8 mouse cellular contexts compared by ENCODE assay signal in genomic region chr11:33162998-33163506, GRCm38 (mm10). TPM values are rescaled to one million over a fixed set of nuclear protein-coding genes. Genes with fewer than 3 reads are reported as not detected.
DNase-seq lines count a peak whose midpoint lies in the region; ATAC-seq lines count a peak whose summit lies in the region.

TSS of gene Npm1 (minus strand) at chr11:33163206.

- H3K36me3 ChIP-seq in forebrain, embryonic 14.5 days (ENCODE audit: control insufficient read depth, insufficient read depth, low read length) = peaks cover 30% of the 10 kb centered on the region
- H3K36me3 ChIP-seq in neural tube, embryonic 15.5 days = peaks cover 28% of the 10 kb centered on the region

- H3K4me1 ChIP-seq in forebrain, embryonic 14.5 days (ENCODE audit: control insufficient read depth, insufficient read depth, low read length) = peaks cover 7% of the 10 kb centered on the region; the same call in 1 of the 2 replicates
- H3K4me1 ChIP-seq in neural tube, embryonic 15.5 days = peaks cover 26% of the 10 kb centered on the region

- no peaks in the 10 kb centered on the region for H3K27me3 ChIP-seq in forebrain, embryonic 14.5 days (replicated peaks; ENCODE audit: control insufficient read depth, insufficient read depth, low read length)
- H3K27me3 ChIP-seq in neural tube, embryonic 15.5 days (replicated peaks) = no peaks in the 10 kb centered on the region

- WGBS in forebrain, embryonic 14.5 days = 4% methylated on average over 47 of the region's 49 CpGs
- 3% methylated on average over 49 of the region's 49 CpGs for WGBS in neural tube, embryonic 15.5 days

- peak; percentile 97 for ATAC-seq in forebrain, embryonic 14.5 days
- peak; percentile 96 for ATAC-seq in neural tube, embryonic 15.5 days (ENCODE audit: low FRiP score)

- DNase-seq in ES-CJ7 (ENCODE audit: low read depth, low spot score) = peak; percentile 100
- DNase-seq in cerebellum, adult 11 months = peak; percentile 100
- peak; percentile 100 for DNase-seq in forebrain, embryonic 14.5 days (ENCODE audit: low spot score)
- peak; percentile 99 for DNase-seq in heart, postnatal 14 days
- peak; percentile 99 for DNase-seq in layer of hippocampus, adult 11-12 months (ENCODE audit: low spot score)
- DNase-seq in lung, adult 18-20 months = peak; percentile 99
- DNase-seq in testis, postnatal 14 days (ENCODE audit: low spot score) = peak; percentile 100

- peak within 1 kb of the TSS; percentile 94 for H3K27ac ChIP-seq in forebrain, embryonic 14.5 days (ENCODE audit: low read depth, low read length)
- peak within 1 kb of the TSS; percentile 97 for H3K27ac ChIP-seq in neural tube, embryonic 15.5 days (replicated peaks)

- H3K9ac ChIP-seq in forebrain, embryonic 14.5 days (ENCODE audit: low read length) = peak within 1 kb of the TSS; percentile 94
- H3K9ac ChIP-seq in neural tube, embryonic 15.5 days (replicated peaks) = peak within 1 kb of the TSS; percentile 97

- H3K4me2 ChIP-seq in forebrain, embryonic 14.5 days (ENCODE audit: low read length) = peak within 1 kb of the TSS; percentile 90
- peak within 1 kb of the TSS; percentile 85 for H3K4me2 ChIP-seq in neural tube, embryonic 15.5 days

- intact Hi-C loops in heart, postnatal 14 days (cut with DNase I) = loop anchor here (5.0 kb wide), 1 partner anchor 626 kb away; no protein-coding TSS in a partner anchor

- no peaks in the 10 kb centered on the region for H3K9me3 ChIP-seq in forebrain, embryonic 14.5 days (replicated peaks; ENCODE audit: control insufficient read depth, low read length)
- no peaks in the 10 kb centered on the region for H3K9me3 ChIP-seq in neural tube, embryonic 15.5 days (replicated peaks)

- peak within 1 kb of the TSS; percentile 93 for H3K4me3 ChIP-seq in forebrain, embryonic 14.5 days (ENCODE audit: low read depth, low read length)
- H3K4me3 ChIP-seq in neural tube, embryonic 15.5 days (replicated peaks) = peak within 1 kb of the TSS; percentile 99

RNA-seq across cellular contexts. Expression of gene Npm1, which starts in this region (rescaled TPM):
- polyA plus RNA-seq in forebrain, embryonic 14.5 days (2014; fragmentation: Nextera tagmentation; extraction: Ambion mirVana) = 506 and 646 TPM in 2 replicates
- 100 to 1,000 TPM; 136 to 152 TPM for total RNA-seq in heart, postnatal 14 days (2021)
- polyA plus RNA-seq in neural tube, embryonic 15.5 days (2015; fragmentation: Nextera tagmentation; extraction: Ambion mirVana) = 369 and 576 TPM in 2 replicates

Comparison
In these comparisons a context has a peak if more than half of its experiments do, and no peak if none do; other contexts are left out.
1. Peak in every context shown above with its lines: DNase-seq, ATAC-seq, H3K4me3 ChIP-seq and H3K27ac ChIP-seq.